Mouse (Mus musculus): ENCODE data around the gene Rfx5. TPM values are rescaled to one million over a fixed set of nuclear protein-coding genes. Genes with fewer than 3 reads are reported as not detected.

Gene Rfx5
- total RNA-seq, 2 experiments from 2014 or later = 1.4 to 6.7 TPM

GRCm38 (mm10) chr3:94984312-94984711 is 30.4 kb downstream of the Rfx5 start:
- ATAC-seq (replicated peaks; ENCODE audit: low FRiP score, poor library complexity, severe bottlenecking) = no peak

- ATAC-seq (replicated peaks; ENCODE audit: low FRiP score, poor library complexity, severe bottlenecking) = no peak
These were observed 31.6 kb downstream of the Rfx5 start for GRCm38 (mm10) chr3:94985513-94985912.

GRCm38 (mm10) chr3:94987578-94987977 is 33.7 kb downstream of the Rfx5 start:
- ATAC-seq (replicated peaks; ENCODE audit: low FRiP score, poor library complexity, severe bottlenecking) = 0 out of 2 replicates have a peak, but pooled peaks have one; percentile 39

- no peak for ATAC-seq (replicated peaks; ENCODE audit: low FRiP score, poor library complexity, severe bottlenecking)
These were observed 35.4 kb downstream of the Rfx5 start for GRCm38 (mm10) chr3:94989159-94989761.

GRCm38 (mm10) chr3:94996946-94997345 is 43.1 kb downstream of the Rfx5 start:
- peak; percentile 83 for ATAC-seq (replicated peaks; ENCODE audit: low FRiP score, poor library complexity, severe bottlenecking)

GRCm38 (mm10) chr3:95002569-95002968 is 48.7 kb downstream of the Rfx5 start:
- no peak for ATAC-seq (replicated peaks; ENCODE audit: low FRiP score, poor library complexity, severe bottlenecking)

GRCm38 (mm10) chr3:95003273-95003672 is 49.4 kb downstream of the Rfx5 start:
- ATAC-seq (replicated peaks; ENCODE audit: low FRiP score, poor library complexity, severe bottlenecking) = no peak

GRCm38 (mm10) chr3:95005651-95006050 is 51.8 kb downstream of the Rfx5 start:
- no peak for ATAC-seq (replicated peaks; ENCODE audit: low FRiP score, poor library complexity, severe bottlenecking)

GRCm38 (mm10) chr3:95007706-95008105 is 53.8 kb downstream of the Rfx5 start:
- no peak for ATAC-seq (replicated peaks; ENCODE audit: low FRiP score, poor library complexity, severe bottlenecking)

- ATAC-seq (replicated peaks; ENCODE audit: low FRiP score, poor library complexity, severe bottlenecking) = no peak
These were observed 56.5 kb downstream of the Rfx5 start for GRCm38 (mm10) chr3:95010396-95010795.

Other genes with a start within 250 kb of the Rfx5 start
- gene Cgn, start 167.6 kb upstream of the Rfx5 start, total RNA-seq (2015; ENCODE audit: low replicate concordance) = not detected in 2 replicates
- not detected in 2 replicates for gene Cgn, start 167.6 kb upstream of the Rfx5 start, total RNA-seq (2017; ENCODE audit: low replicate concordance)
- gene Pogz, start 116.5 kb upstream of the Rfx5 start, total RNA-seq (2015; ENCODE audit: low replicate concordance) = 24.1 and 54.5 TPM in 2 replicates
- gene Pogz, start 116.5 kb upstream of the Rfx5 start, total RNA-seq (2017; ENCODE audit: low replicate concordance) = 9.2 and 11.6 TPM in 2 replicates
- gene Psmb4, start 67.1 kb upstream of the Rfx5 start, total RNA-seq (2015; ENCODE audit: low replicate concordance) = 171 and 185 TPM in 2 replicates
- 25.2 and 96.7 TPM in 2 replicates for gene Psmb4, start 67.1 kb upstream of the Rfx5 start, total RNA-seq (2017; ENCODE audit: low replicate concordance)
- gene Selenbp1, start 21.0 kb upstream of the Rfx5 start, total RNA-seq (2015; ENCODE audit: low replicate concordance) = 31.7 and 38.1 TPM in 2 replicates
- 31.1 and 34.5 TPM in 2 replicates for gene Selenbp1, start 21.0 kb upstream of the Rfx5 start, total RNA-seq (2017; ENCODE audit: low replicate concordance)
- 12.2 and 26.7 TPM in 2 replicates for gene Pi4kb, start 20.7 kb downstream of the Rfx5 start, total RNA-seq (2015; ENCODE audit: low replicate concordance)
- 9.5 and 26.1 TPM in 2 replicates for gene Pi4kb, start 20.7 kb downstream of the Rfx5 start, total RNA-seq (2017; ENCODE audit: low replicate concordance)
- gene Zfp687, start 61.4 kb downstream of the Rfx5 start, total RNA-seq (2015; ENCODE audit: low replicate concordance) = 7.9 and 26.0 TPM in 2 replicates
- 6.6 and 8.1 TPM in 2 replicates for gene Zfp687, start 61.4 kb downstream of the Rfx5 start, total RNA-seq (2017; ENCODE audit: low replicate concordance)
- 79.6 and 112 TPM in 2 replicates for gene Psmd4, start 88.5 kb downstream of the Rfx5 start, total RNA-seq (2015; ENCODE audit: low replicate concordance)
- gene Psmd4, start 88.5 kb downstream of the Rfx5 start, total RNA-seq (2017; ENCODE audit: low replicate concordance) = 111 and 160 TPM in 2 replicates
- gene Pip5k1a, start 152.9 kb downstream of the Rfx5 start, total RNA-seq (2015; ENCODE audit: low replicate concordance) = 17.3 and 26.4 TPM in 2 replicates
- 32.2 and 74.3 TPM in 2 replicates for gene Pip5k1a, start 152.9 kb downstream of the Rfx5 start, total RNA-seq (2017; ENCODE audit: low replicate concordance)
- gene Vps72, start 156.9 kb downstream of the Rfx5 start, total RNA-seq (2015; ENCODE audit: low replicate concordance) = 11.5 and 13.4 TPM in 2 replicates
- 38.0 and 48.7 TPM in 2 replicates for gene Vps72, start 156.9 kb downstream of the Rfx5 start, total RNA-seq (2017; ENCODE audit: low replicate concordance)
- not detected in 2 replicates for gene Tmod4, start 170.4 kb downstream of the Rfx5 start, total RNA-seq (2015; ENCODE audit: low replicate concordance)
- gene Tmod4, start 170.4 kb downstream of the Rfx5 start, total RNA-seq (2017; ENCODE audit: low replicate concordance) = not detected in 2 replicates
- gene Scnm1, start 179.9 kb downstream of the Rfx5 start, total RNA-seq (2015; ENCODE audit: low replicate concordance) = 35.0 and 41.1 TPM in 2 replicates
- gene Scnm1, start 179.9 kb downstream of the Rfx5 start, total RNA-seq (2017; ENCODE audit: low replicate concordance) = 34.9 and 43.6 TPM in 2 replicates
- gene Lysmd1, start 180.0 kb downstream of the Rfx5 start, total RNA-seq (2015; ENCODE audit: low replicate concordance) = 4.6 and 8.3 TPM in 2 replicates
- 7.0 and 8.1 TPM in 2 replicates for gene Lysmd1, start 180.0 kb downstream of the Rfx5 start, total RNA-seq (2017; ENCODE audit: low replicate concordance)
- gene Tnfaip8l2, start 188.3 kb downstream of the Rfx5 start, total RNA-seq (2015; ENCODE audit: low replicate concordance) = 7.5 and 18.0 TPM in 2 replicates
- gene Tnfaip8l2, start 188.3 kb downstream of the Rfx5 start, total RNA-seq (2017; ENCODE audit: low replicate concordance) = 4.4 and 8.6 TPM in 2 replicates
- not detected in 2 replicates for gene Sema6c, start 206.4 kb downstream of the Rfx5 start, total RNA-seq (2015; ENCODE audit: low replicate concordance)
- gene Sema6c, start 206.4 kb downstream of the Rfx5 start, total RNA-seq (2017; ENCODE audit: low replicate concordance) = not detected in 2 replicates

All from erythroid progenitor cell, adult 5-6 weeks (primary cell).